Mouse (Mus musculus): ENCODE data around the gene Chd3.

Gene Chd3

GRCm38 (mm10) chr11:69389531-69390399 lies 20.6 kb upstream of the Chd3 start:
- DNase-seq (ENCODE audit: low spot score), result no peak

DNA sequence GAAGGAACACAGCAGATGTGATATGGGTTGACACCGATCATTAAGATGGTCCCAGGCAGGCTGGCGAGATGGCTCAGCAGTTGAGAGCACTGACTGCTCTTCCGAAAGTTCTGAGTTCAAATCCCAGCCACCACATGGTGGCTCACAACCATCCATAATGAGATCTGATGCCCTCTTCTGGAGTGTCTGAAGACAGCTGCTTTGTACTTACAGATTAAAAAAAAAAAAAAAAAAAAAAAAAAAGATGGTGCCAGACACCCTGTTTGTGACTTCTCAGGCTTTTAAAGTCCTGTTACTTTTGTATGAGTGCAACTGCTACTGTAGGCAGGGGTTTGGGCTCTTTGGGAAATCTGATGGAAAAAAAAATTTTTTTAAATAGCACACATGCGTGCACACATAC lies 19.5 kb upstream of the Chd3 start:
- DNase-seq (ENCODE audit: low spot score), result no peak

GRCm38 (mm10) chr11:69386758-69387157 lies 17.6 kb upstream of the Chd3 start:
- DNase-seq (ENCODE audit: low spot score), result no peak

DNA sequence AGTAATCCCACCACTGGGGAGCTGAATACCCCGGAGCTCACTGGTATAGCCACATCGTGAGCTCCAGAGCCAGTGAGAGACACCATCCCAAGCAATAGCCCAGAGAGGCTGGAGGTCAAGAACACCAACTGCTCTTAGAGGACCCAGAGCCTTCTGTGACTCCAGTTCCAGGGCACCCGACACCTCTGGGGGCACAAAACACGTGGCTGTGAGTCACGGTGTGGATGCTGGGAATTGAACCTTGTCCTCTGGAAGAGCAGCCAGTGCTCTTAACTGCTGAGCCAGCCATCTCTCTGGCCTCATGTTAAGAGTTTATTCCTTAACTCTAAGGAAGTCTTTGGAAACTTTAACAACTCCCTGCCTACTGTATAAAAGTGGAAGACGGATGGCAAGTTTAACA lies 15.8 kb upstream of the Chd3 start:
- DNase-seq (ENCODE audit: low spot score), result no peak

DNA sequence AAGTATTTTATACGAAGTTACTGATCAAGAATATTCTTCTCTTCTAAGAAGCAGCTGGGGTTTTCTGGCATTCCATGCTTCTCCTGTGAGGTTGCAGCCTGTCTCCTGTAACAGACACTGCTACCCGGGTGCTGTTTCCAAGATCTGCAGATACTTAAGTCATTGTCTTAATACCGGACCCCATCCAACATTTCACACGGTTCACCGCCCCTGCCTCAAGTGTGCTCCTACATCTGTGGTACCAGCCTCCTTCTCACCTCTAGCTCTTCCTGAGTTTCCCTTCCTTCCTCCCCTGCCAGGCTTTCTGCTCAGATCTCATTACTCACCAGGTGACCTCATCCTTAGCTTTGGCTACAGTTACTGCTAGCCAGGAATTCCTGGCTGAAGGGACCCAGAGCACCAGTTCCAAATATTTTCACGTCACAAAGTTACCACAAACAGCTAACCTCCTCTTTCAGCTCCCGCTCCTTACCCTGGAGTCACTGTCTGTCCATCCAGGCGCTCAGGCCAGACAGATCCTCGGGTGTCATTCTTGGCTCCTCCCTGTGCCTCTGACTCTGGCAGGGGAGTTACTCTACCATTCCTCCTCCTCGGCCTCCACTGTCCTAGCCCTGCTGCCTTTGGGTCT lies 13.4 kb upstream of the Chd3 start:
- DNase-seq (ENCODE audit: low spot score), result no peak

- DNase-seq (ENCODE audit: low spot score), result no peak
These were observed 12.2 kb upstream of the Chd3 start for GRCm38 (mm10) chr11:69381356-69381755.

DNA sequence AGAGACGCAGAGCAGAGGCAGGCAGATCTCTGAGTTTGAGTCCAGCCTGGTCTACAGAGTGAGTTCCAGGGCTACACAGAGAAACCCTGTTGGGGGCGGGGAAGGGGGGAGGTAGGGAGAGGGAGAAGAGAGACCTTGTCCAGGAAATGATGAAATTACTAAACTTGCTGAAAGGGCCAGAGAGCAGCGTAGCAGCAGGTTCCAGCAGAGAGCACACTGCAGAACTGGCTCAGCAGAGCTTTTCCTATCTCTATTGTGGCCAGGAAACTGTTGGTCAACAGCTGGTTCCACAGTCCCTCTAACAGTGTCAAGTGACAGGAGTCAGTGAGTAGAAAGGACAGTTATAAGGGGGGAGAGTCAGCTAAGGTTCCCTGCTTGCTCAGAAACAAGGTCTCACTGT lies 10.4 kb upstream of the Chd3 start:
- no peak for DNase-seq (ENCODE audit: low spot score)

DNA sequence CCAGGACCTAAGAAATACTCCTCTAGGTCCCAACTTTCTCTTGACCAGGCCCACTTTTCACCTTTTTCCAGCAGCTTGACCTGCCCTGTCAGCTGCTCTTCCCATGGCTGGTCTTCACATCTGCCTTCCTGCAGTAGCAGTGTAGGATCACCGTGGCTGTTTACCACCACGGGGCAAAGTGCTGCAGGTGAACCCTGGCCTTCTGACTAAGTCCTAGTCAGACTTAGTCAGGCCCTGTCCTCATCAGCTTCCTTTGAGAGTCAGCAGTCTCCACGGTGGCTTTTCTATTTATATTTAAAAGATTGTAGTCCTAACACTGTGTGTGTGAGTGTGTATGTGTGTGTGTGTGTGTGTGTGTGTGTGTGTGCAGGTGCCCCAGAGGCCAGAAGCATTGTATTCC lies 8.6 kb upstream of the Chd3 start:
- DNase-seq (ENCODE audit: low spot score), result no peak

DNA sequence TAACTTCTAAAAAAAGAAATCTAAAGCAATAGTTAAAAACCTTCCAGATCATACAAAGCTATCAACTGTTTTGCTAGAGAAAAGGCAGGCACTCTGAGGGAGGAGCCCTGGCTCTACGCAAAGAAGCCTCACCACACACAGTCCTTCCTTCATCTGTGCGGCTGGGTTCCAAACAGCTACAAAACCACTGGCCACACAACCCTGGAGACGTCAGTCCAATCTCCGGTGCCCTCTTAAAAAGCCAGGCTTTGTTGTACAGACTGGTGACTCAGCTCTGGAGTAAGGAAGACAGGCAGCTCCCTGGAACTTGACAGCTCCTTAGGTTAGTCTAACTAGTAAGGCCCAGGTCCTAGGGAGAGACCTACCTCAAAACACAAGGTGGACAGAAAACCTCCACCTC lies 6.4 kb upstream of the Chd3 start:
- no peak for DNase-seq (ENCODE audit: low spot score)

GRCm38 (mm10) chr11:69373223-69373965 lies 4.2 kb upstream of the Chd3 start:
- no peak for DNase-seq (ENCODE audit: low spot score)

DNA sequence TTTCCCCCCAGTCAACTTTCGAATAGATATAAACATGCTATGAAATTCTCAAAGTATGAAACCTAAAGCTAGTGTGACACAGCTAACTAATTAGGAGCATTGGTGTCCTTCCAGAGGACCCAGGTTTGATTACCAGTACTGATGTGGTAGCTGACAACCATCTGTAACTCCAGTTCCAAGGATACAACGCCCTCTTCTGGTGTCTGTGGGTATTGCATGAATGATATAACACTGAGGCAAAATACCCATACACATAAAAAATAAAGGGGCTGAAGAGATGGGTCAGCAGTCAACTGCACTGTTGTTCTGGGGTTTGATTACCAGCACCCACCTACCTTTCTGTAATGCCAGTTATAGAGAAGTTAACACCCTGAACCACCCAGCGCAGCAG lies 3.6 kb upstream of the Chd3 start:
- no peak for DNase-seq (ENCODE audit: low spot score)

DNA sequence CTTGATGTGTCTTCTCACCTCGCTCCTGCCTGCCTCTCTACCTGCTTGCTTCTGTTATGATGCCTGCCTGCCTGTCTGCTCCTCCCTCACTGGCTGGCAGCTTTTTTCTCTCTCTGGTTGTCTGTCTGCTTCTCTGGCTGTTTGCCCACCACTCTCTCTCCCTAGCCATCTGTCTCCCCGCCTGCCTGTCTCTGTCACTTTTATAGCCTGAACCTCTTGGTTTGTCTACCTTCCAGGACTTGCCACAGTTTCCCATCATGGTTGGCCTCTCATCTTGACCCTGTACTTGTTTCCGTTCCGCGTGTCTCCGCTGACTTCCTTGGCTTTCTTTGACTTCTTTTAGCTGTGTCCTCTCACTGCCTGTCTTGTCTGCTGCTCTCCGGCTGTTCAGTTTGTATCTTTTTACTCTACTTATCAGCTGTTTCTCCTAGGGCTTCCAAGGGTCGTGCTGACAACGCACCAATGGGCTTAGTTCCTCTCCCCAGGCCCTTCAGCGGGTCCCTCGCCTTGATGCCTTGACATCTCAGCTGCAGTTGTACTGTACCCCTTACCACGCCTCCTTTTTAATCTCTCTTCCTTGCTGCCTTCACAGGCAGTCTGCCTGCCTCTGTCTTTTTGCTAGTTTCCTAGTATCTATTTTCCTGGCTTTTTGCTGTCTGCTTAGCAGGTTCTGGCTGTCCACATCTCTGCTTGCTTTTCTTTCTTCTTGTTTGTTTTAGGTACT lies 3.0 kb upstream of the Chd3 start:
- DNase-seq (ENCODE audit: low spot score), result peak; percentile 37

DNA sequence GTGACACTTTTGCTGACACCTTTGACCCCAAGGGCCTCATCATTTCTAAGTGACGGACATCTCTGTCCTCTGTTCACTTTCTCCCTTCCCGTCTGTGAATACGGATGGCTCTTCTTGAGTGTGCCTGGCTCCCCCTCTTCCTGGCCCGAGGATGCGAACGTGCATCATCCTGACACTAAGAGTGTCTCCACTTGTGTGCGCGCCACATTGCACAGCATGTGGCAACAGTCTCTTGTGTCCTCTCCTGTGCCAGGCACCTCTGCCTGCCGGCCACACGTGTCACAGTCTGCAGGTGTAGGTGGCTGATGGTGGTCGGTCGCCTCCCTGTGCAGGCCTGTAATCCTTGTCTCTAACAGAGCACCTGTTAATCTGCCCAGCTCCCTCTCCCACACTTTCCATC lies 2.4 kb upstream of the Chd3 start:
- DNase-seq (ENCODE audit: low spot score), result peak; percentile 40

DNA sequence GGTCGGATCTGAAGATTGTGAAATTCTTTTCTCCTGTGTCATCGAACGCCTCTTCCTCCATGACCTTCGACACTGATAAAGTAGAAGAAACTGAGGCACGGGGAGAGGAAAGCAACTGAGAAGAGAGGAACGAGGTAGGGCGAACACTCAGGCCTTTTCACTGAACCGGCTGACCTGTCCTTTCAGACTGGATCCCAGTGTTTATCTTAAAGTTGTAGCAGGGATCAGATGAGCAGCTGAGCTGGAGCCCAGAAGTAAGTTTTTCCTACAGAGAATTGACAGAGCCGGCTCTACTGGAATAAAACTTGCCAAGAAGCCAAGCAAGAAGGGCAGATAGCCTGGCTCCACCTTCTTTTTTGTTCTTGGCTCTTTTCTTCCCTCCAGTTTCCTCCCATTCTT lies 1.6 kb upstream of the Chd3 start:
- DNase-seq (ENCODE audit: low spot score), result no peak

DNA sequence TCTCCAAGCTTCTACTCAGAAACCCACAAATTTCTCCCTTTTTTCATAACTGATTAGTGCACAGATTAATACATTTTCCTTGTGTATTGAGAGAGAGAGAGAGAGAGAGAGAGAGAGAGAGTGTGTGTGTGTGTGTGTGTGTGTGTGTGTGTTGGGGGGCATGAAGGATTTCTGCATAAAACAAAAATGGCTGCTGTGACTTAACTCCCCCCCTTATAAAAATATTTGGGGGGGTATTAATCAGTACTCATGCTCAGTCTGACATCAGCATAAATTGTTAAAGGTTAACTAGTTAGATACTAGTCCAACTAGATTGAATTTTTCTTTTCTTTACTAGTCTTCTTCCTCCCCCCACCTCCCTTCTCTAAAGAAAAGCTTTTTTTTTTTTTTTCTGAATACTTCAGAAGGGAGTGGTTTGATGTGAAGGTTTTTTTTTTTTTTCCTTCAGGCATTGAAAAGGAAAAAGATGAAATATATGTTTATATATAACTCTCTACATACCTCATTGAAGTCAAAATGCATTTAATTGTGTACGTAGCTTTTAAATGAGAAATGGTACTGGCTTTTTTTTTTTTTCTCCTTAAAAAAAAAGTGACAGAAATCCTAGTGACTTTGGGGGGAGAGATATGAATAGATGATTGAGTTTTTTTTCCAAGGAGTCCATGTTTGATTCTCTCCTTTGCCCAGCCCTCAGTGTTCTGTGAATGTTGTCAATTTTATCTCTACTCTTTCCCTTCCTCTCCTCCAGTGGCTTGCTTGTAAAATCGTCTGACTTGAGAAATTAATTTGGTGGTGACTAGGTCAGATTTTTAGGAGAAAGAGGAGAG lies 997 bp upstream of the Chd3 start:
- no peak for DNase-seq (ENCODE audit: low spot score)

DNA sequence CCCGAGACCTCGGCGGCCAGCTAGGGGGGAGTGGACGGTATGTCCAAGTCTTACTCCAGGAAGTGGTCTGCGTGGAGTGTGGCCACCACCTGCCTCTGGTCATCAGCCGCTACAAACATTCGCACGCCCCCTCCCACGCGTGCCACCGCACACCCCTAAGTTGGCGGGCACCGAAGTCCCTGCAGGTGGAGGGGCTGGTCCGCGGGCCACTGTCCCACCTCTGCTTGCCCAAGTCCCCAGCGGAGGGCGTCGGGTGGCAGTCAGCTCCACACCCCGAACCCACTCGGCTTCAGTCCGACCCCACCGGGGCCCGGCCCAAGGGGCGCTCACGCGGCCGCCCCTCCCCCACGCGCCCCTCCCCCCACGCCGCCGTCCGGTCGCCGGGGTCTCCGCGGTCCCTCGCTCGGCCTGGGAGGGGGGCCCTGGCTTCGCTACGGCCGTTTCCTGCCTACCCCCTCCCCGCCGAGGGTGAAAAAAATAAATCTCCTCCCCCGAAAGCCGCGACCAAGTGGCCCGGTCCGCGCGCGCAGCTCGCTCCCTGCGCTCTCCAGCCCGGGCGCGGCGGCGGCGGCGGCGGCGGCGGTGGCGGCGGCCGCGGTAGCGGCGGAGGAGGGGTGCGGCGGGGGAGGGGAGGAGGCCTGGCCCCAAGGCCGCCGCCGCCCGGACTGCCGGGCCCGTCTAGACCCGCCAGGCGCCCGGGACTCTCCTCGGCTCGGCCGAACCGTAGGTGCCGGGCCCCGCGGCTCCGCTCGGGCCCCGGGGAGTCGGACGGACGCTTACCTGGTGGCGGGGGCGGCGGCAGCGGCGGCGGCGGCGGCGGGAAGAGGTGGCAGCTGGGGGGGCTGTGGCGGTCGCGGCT lies 621 bp downstream of the Chd3 start:
- peak; percentile 59 for DNase-seq (ENCODE audit: low spot score)

GRCm38 (mm10) chr11:69367616-69368355 lies 1.4 kb downstream of the Chd3 start:
- DNase-seq (ENCODE audit: low spot score), result peak; percentile 79

- peak; percentile 72 for DNase-seq (ENCODE audit: low spot score)
These were observed 2.2 kb downstream of the Chd3 start for GRCm38 (mm10) chr11:69366855-69367615.
